Mouse (Mus musculus) spleen, adult 2 months (tissue): Measurements from ENCODE around the gene Car2.

Experiments used
- CTCF ChIP-seq: fragments of 200-500 bp; IDR thresholded peaks from 2 replicates; pipeline ENCODE4 v1.5.1; 2011; ENCODE audit warnings: mild to moderate bottlenecking, inconsistent platforms; ENCODE audit not compliant: insufficient read depth, insufficient read length, insufficient replicate concordance; ENCODE audit errors: extremely low read depth
- POLR2A ChIP-seq: fragments of 200-500 bp; IDR thresholded peaks from 2 replicates; pipeline ENCODE4 v1.6.1; 2011; ENCODE audit warnings: low read depth, low read length, inconsistent platforms

DNA sequence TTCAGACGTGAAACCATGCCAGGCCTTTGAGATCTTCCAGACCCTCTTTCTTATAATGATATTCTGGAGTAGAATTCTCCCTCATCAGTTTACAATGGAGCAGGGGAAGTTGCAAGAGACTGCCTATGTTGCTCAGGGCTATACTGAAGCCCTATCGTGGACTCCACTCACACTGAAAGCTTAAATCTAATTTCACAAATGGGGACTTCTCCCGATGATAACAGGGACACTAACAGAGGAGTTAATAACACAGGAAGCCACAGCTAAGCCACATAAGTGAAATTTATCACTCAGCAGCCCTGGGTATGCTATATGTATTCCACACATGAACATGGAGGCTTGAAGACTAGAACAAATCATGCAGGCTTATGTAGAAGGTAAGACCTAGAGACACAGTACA, 3.3 kb upstream of the Car2 start:
- no peak for TF ChIP-seq POLR2A
- no peak for TF ChIP-seq CTCF
